Comparison of ENCODE assay signal across 20 mouse cellular contexts in the genomic region with DNA sequence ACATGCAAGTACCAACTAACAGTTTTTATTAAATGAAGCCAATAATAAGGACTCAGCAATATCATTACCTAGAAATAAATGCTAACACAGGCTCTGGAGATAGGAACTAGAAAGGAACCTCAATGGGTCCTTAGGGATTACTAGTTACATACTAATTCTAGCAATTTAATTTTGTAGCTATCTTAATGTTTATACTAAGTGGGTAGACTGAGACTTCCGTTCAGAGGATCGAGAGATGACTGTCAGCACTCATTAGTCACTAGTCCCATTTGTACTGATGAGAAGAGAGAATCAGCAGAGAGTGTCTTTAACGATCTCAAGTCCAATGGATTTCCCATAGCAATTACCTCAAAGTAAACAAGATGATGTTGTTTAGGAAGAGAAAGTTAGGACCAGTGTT.
"Had no signal": no experiment of that assay in that cellular context is flagged by ENCODE, and none has a peak within 500 bp of the region (broad histone marks: within the 10 kb centered on the region; RNA-seq: fewer than 3 reads in every experiment).

No protein-coding gene starts in this region.

- H3K27me3 ChIP-seq: liver, embryonic 15.5 days; lung, embryonic 15.5 days; megakaryocyte, embryonic 14.5 days; midbrain, embryonic 12.5 days had no signal

- H3K4me3 ChIP-seq: liver, embryonic 15.5 days; lung, embryonic 15.5 days; megakaryocyte, embryonic 14.5 days; midbrain, embryonic 12.5 days had no signal

- H3K36me3 ChIP-seq: liver, embryonic 15.5 days; lung, embryonic 15.5 days; midbrain, embryonic 12.5 days had no signal

- H3K27ac ChIP-seq: liver, embryonic 15.5 days; lung, embryonic 15.5 days; macrophage; midbrain, embryonic 12.5 days had no signal

- DNase-seq: liver, postnatal 0 days; lung, adult 2 months; lung, postnatal 14 days; lung, postnatal 36 days; midbrain, embryonic 14.5 days; retina, postnatal 1 day; right cerebral cortex, adult 18-20 months; right cerebral cortex, postnatal 25 days; right cerebral cortex, postnatal 4 days; spleen, adult 18-20 months; thymus, adult 18-20 months; thymus, postnatal 14 days; thymus, postnatal 36 days had no signal

- H3K4me1 ChIP-seq: liver, embryonic 15.5 days; lung, embryonic 15.5 days; megakaryocyte, embryonic 14.5 days; midbrain, embryonic 12.5 days had no signal

- H3K4me2 ChIP-seq: liver, embryonic 15.5 days; lung, embryonic 15.5 days; midbrain, embryonic 12.5 days had no signal

- H3K9ac ChIP-seq: liver, embryonic 15.5 days; liver, postnatal 0 days; lung, embryonic 15.5 days; midbrain, embryonic 12.5 days had no signal

- H3K9me3 ChIP-seq: liver, embryonic 15.5 days; lung, embryonic 15.5 days; megakaryocyte, embryonic 14.5 days; midbrain, embryonic 12.5 days had no signal

- ATAC-seq: liver, postnatal 0 days; lung, postnatal 0 days; midbrain, embryonic 16.5 days had no signal
